Mouse (Mus musculus): ENCODE results near the gene Igfbp4.

The Igfbp4 gene

GRCm38 (mm10) chr11:99080902-99081543 is 40.0 kb downstream of the Igfbp4 start:
- no peak for DNase-seq (ENCODE audit: low spot score in 2 of 2)

DNA sequence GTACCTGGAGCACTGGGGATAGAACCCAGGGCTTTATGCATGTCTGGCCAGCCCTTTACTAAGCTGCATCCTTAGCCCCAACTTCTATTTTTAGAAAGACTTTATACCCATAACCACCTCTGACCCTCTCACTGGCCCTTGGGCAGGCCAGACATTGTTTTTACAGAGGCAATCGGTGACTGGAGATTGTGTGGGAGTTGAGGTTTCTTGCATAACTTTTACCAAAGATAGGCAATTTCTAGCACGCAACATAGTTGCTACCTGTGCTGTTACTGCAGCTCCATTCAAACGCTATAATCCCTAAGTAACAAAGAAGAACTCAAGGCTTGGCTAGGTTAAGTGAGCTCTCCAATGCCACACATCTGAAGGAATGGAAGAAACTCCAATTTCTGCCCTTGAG is 40.5 kb downstream of the Igfbp4 start:
- no peak for DNase-seq (ENCODE audit: low spot score in 2 of 2)

DNA sequence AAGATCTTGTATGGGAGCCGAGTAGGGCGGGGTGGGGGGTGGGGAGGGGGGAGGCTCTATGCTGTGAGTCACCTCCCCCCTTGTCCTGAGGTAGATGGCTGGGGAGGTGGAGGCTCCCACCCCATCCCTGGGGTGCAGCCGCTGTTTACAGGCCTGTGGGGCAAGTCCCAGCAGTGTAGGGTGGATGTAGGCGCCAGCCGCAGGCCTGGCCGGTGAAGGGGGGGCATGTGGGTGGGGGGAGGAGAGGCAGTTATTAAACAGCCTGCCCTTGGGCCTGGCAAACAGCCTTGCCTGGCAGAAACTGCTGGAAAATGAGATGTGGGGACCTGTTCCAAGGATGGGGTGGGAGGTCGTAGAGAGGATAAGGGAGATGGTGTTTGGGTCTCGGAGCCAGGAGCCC is 41.1 kb downstream of the Igfbp4 start:
- DNase-seq (ENCODE audit: low spot score in 2 of 2): no peak

- no peak for DNase-seq (ENCODE audit: low spot score in 2 of 2)
Observed at GRCm38 (mm10) chr11:99083516-99083915, 42.5 kb downstream of the Igfbp4 start.

DNA sequence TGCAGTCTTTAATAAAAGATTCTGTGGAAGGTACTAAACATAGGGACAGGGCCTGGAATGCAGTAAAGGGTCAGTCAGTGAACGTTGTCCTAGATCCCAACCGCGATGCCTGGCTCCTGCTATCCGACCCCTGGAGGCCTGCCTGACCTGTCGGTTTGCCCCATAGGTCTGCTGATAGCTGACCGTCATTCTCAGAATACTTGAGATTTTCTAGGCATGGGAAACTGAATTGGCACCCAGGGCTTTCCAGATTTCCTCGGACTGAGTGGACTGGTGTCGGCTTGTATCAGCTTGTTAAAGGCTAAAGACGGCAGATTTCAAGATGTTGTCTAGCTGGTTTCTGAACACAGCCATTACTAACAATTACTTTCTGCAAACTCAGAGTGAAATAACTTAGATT is 43.3 kb downstream of the Igfbp4 start:
- no peak for DNase-seq (ENCODE audit: low spot score in 2 of 2)

DNA sequence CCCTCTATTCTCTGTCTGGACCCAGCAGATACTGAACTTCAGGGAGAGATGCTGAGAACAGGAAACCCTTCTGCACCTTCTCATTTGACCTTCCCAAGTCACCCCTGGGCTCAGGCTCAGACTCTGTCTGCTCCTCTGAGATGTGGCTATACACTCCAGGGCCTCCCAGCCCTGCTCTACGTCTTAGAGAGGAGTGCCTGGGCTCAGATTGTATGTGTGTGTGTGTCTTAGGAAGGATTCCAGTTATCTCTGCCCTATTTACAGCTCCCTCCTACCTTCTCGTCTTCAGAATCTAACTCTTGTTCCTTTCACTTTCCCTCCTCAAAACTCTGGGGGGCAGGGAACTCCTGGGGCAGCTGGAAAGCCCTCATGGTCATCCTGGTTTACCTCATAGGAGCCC is 47.4 kb downstream of the Igfbp4 start:
- no peak for DNase-seq (ENCODE audit: low spot score in 2 of 2)

DNA sequence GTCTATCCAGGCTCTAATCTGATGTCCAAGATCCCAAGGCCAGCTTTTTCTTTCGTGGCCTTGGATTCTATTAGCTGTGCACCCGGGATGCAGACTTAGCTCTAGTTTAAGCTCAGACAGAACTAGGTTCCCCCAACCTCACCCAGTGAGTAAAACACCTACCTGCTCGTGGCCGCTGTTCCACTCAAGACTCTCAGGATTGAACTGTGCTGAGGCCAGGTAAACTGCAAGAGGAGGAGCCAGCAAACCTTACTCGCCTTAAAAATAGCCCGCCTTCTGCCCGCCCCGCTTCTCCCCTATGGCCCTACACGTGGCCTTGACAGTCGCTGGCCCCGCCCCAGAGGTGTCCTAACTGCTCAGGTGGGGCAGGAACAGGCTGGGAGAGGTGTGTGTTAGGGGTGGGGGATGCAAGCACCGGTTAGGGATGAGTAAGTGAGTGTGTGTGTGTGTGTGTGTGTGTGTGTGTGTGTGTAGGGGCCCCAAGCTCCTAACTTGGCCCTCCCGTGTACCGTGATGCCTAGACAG is 48.1 kb downstream of the Igfbp4 start, which contains the start of gene Tns4:
TSS of gene Tns4 (minus strand) at position 230 of the 525 bp plus-strand sequence.
- no peak for DNase-seq (ENCODE audit: low spot score in 2 of 2)

DNA sequence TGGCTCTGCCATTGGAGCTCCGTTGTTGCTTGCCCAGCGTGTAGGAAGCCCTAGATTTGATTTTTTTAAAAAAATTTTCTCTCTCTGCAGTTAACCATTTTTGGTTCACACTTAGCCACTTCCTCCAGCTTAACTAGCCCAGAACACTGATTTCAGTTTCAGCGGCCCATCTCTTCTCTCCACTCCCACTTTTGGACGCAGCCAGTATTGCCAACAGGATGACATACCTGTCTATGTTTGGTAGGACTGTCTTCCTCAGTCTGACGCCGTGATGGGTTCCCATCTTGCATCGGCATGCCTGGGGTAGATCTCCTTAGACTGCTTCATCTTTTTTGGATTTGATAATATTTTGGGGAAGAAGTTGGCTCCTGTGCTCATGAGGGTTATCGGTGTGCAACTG is 49.3 kb downstream of the Igfbp4 start:
- DNase-seq (ENCODE audit: low spot score in 2 of 2): no peak

DNA sequence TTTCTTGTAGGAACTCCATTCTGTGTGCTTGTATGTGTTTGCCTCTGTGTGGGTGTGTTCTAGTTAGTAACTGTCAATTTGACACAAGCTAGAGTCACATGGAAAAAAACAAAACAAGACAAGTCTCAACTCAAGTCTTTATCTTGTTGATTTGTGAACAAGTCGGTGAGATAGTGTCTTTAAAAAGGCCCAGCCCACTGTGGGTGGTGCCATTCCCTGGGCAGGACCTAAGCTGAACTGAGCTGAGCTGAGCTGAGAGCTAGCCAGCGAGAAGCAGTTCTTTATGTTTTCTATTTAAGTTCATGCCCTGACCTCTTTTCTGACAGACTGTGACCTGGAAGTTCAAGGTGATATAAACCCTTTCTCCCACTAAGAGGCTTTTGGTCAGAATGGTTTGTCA is 50.6 kb downstream of the Igfbp4 start:
- DNase-seq (ENCODE audit: low spot score in 2 of 2): no peak

GRCm38 (mm10) chr11:99093740-99094139 is 52.7 kb downstream of the Igfbp4 start:
- no peak for DNase-seq (ENCODE audit: low spot score in 2 of 2)

- no peak for DNase-seq (ENCODE audit: low spot score in 2 of 2)
Observed at GRCm38 (mm10) chr11:99094911-99095676, 54.0 kb downstream of the Igfbp4 start.

DNA sequence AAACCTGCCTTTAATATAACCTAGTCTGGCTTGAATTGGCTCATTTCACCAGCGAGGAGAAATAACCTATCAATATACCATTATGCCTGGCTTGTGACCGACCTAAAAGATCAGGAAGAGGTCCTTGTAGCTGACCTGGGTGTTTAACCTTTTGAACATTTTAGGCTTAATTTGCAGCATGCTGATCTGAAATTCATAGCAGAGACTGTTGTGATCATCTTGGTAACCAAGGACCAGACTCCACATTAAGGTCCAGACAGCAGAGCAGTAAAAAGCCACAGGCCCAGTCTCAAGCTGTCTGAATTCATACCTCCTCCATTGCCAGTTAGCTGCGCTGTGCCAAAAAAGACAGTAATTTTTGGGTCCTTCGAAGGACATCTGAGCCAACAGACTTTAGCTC is 54.7 kb downstream of the Igfbp4 start:
- no peak for DNase-seq (ENCODE audit: low spot score in 2 of 2)

DNA sequence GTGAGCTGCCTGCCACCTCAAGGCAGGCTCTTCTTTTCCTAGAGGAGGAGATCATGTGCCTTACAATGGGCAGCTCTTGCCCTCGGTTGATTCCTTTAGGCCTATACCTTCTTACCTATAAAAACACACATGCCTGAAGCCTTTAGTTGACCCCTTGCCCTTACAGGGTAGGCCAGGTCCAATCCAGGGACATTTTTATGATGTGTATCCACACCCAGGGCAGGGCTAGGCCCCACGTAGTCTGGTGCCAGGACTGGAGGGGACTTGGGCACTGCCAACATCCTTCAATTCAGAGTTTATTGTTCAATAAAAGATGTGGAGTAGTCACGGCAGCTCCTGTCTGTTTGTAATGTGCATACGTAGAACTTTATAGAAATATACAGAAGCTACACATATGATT is 55.4 kb downstream of the Igfbp4 start:
- DNase-seq (ENCODE audit: low spot score in 2 of 2): no peak

GRCm38 (mm10) chr11:99096996-99097774 is 56.1 kb downstream of the Igfbp4 start:
- DNase-seq (ENCODE audit: low spot score in 2 of 2): no peak

DNA sequence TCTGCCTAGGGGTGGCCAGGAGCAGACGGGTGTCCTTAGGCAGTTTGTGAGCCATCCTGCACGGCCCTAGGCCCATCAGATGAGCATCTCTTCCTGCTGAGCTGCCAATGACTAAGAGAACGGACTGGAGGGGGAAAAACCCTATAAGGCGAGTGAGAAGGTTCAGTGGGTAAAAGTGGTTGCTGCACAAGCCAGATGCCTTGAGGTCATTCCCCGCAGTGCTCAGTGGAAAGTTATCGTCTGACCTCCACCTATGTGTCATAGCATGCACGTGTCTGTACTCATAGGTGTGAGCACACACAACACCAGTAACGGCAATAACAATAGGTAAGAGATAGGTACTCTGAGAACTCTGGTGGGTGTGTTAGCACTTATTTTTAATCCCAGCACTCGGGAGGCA is 57.9 kb downstream of the Igfbp4 start:
- no peak for DNase-seq (ENCODE audit: low spot score in 2 of 2)

DNA sequence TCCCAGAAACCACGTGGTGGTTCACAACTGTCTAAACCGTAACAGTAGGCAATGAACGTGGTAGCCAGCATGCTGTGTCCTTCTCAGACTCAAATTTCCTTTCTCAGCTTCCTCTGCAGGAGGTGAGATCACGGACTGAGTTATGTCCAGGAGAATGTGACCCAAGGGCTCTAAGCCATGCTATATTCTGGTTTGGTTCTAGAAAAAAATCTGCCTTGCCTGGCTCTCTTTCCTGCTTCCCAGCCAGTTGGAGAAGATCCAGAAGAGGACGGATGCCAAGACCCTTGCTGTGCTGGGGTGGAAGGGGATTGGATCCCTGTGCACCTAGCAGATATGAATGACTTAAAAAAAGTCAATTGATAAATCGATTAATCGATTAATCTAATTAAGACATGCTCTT is 58.5 kb downstream of the Igfbp4 start:
- DNase-seq (ENCODE audit: low spot score in 2 of 2): no peak

- no peak for DNase-seq (ENCODE audit: low spot score in 2 of 2)
Observed at GRCm38 (mm10) chr11:99100215-99100614, 59.2 kb downstream of the Igfbp4 start.

DNA sequence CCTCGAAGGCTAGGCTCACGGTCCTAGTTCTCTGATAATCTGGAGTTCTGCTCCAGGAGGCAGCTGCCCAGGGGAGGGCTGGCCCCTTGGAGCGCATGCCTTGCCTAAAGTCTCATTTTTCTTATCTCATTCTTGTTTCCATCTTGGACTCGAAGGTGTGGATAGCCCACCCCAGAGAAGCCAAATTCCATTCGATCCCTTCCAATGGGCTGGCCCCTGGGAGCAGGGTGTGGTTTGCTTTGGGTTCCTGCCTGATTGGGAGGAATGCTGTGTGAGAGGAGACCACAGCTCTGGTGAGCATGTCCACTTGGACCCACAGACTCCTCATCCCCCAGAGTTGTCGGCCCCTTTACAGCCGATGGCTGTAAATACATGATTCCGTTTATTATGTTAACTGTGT is 60.6 kb downstream of the Igfbp4 start:
- DNase-seq (ENCODE audit: low spot score in 2 of 2): no peak

DNA sequence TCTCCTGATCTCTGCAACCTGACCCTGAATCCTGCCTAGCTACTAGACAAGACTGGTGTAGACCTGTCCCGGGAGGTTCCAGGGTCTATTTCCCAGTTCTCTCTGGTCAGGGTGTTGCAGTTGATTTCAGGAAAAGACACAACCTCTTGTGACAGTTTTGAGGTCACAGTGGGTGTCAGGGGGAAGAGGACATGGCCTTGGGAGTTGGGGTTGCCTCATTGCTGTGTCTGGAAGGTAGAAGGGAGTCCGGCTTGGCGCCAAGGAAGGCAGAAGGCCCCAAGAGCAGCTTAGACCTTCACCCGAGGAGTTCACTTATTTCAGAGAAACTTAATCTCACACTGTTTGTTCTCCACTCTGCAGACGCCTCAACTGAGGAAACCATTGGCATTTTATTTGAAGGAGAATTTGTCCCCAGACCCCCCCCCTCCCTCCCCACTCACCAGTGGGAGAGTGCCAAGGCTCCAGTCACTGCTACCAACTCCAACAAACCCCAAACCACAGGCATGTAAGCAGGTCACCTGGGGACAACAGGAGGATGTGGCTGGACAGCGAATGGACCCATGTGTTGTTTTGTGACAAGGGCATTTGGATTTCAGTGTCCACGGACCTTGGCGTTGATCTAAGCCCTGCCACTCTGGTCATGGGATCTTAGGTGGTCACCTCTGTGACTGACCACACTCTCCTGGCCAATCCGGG is 61.7 kb downstream of the Igfbp4 start:
- DNase-seq (ENCODE audit: low spot score in 2 of 2): no peak

All from frontal cortex, postnatal 14 days (tissue).